Mouse (Mus musculus) urinary bladder, postnatal 14 days (tissue): Measurements from ENCODE around the gene Atf2.
A peak's percentile ranks its signal among the peaks of the same experiment; 100 is the strongest.
"Not testable (repeated sequence)": the region's sequence is repeated elsewhere in the genome, so short reads cannot be mapped to it uniquely, and the experiment has no call there.

Experiments used
- DNase-seq: peaks from one replicate; pipeline ENCODE4 v3.0.0; 2021; ENCODE audit warnings: low spot score

Gene Atf2

DNA sequence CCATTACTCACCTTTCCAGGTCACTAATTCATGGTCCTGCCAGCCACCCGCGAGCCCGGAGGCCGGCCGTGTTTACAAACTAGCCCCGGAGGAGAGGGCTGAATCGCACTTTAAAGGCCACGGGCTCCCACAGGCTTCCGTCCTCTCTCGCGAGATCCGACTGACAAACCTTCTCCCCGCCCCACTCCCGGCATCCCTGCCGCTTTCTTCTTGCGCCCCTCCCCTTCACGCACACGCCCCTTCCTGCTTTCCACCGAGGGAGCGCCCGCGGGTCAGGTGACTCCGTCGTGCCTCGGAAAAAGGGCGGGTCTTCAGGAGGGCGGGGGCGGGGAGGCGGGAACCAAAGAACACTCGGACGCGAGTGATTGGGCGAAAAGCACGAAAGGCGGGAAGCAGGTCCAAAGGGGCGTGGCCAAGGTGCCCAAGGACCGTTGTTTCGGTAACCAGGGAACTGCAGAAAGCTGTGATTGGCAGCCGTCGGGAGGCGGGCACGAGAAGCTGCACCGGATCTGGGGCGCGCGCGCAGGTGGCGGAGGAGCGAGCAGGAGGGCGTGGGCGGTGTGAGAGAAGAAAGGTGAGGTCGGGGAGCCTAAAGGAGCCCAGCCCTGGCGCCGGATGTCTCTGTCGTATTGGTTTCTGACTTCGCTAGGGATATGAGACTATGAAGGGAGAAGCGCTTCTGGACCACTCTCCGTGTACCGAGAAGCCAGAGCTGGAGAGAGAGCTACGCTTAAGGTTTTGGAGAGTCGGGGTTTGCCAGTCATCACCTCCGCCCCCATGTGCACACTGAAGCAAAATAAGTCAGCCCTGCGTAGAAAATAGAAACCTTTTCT, at the start of gene Atf2:
Atf2 (minus strand) TSS at position 176 of the 833 bp plus-strand sequence.
- DNase-seq, result peak; percentile 100

DNA sequence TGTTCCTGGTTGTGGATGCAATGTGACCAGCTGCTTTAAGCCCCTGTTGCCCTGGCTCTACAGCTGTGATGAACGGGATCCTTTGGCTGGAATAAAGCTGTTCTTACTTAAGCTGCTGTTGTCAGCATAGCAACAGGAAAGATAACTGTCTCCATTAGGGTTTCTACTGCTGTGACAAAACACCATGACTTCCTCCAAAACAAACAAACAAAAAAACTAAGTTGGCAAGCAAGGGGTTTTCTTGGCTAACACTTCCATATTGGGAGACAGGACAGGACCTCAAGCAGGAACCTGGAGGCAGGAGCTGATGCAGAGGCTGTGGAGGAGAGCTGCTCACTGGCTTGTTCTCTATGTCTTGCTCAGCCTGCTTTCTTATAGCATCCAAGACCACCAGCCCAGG, 48.8 kb upstream of the Atf2 start:
- no peak for DNase-seq

- DNase-seq, result no peak
These were observed 48.0 kb upstream of the Atf2 start for GRCm38 (mm10) chr2:73940471-73940870.

DNA sequence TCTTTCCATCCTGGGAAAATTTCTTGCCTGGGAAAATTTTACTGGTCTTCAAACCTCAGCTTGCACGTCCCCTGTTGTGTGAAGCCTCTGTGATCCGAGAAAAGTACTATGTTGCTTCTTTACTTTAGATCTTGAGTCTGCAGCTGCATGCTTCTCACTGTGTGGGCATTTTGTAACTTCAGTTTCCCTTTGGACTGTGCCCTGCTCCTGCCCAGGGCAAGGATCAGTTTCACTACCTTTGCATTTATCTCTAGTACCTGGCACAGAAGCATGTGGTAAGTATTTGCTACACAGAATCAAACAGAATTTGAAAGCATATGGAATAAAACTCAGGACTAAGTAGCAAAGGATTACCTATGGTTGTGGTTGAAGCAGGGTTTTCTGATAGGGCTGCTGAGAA, 46.5 kb upstream of the Atf2 start:
- no peak for DNase-seq

DNA sequence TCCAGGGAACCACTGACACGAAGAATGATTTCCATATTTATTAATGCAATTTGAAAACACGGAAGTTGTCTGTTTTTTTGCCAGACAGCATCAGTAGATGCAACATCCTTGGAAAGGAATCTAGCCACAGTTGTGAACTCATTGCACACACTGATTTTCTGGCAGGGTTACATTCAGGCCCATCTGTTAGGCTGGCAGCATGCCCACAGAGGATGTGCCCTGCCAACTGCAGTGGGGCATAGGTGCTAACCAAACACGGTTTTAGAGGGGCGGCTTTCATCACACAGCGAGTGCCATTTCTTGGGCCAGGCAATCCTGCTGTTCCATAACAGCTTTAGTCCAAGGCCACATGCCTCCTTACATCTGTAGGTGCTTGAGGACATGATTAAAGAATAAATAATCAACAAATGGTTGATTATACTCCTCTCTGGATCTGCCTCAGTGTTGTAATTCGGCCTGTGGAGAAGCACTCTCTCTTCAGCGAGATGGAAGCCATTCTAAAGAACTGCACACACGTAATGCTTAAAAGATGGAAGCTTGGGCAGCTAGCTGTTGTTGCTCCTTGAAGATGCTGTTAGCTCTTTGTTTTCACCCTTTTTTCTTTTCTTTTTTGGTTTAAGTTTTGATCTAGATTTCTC, 40.4 kb upstream of the Atf2 start:
- DNase-seq, result no peak

GRCm38 (mm10) chr2:73927711-73928110, 35.3 kb upstream of the Atf2 start:
- no peak for DNase-seq

GRCm38 (mm10) chr2:73925539-73925938, 33.1 kb upstream of the Atf2 start:
- no peak for DNase-seq

DNA sequence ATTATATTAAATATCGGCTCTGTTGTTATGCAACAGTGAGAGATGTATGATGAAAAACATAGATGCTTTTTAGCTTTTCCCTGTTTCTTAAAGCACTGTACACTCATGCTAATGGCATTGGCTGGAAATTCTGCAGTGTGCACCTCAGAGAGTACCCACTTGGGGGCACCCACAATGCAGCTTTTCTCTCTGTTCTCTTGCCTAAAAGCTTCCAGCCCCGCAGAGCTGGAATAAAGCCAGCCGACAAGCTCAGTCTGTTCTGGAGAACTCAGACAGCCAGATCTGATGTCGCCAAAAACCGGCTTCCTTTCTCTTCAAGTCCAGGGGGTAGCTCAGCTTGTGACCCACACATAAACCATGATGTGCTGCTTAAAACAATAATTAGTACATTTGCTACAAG, 32.6 kb upstream of the Atf2 start:
- peak; percentile 79 for DNase-seq

DNA sequence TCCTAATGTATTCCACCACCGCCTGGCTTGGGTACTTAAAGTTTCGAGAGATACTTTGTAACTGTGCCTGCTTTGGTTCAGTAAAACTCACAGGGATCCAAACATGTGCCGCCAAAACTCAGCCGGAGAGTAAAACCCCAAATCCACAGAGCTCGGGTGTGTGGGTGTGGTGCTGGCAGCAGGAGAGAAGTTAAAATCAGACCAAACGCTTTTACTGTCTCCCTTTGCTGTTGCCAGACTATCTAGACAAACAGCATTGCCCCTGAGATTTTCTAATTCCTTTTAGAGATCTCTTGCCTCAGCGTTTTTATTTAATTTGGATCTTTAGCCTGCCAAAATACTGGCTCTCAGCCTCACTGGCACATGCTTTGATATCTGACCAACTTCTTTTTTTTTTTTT, 27.2 kb upstream of the Atf2 start:
- DNase-seq, result peak; percentile 9

DNA sequence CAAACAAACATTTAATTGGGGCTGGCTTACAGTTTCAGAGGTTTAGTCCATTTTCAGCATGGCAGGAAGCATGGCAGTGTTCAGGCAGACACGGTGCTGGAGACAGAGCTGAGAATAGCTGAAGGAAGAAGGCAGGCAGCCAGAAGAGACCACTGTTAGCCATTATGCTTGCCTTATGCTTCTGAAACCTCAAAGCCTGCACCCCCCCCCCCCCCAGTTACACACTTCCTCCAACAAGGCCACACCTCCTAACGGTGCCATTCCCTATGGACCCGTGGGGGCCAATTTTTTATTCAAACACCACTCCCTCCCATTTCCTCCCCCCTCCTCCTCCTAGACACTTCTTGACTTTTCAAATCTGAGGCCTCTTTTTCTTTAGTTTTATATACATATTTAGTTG, 19.8 kb upstream of the Atf2 start:
- no peak for DNase-seq

DNA sequence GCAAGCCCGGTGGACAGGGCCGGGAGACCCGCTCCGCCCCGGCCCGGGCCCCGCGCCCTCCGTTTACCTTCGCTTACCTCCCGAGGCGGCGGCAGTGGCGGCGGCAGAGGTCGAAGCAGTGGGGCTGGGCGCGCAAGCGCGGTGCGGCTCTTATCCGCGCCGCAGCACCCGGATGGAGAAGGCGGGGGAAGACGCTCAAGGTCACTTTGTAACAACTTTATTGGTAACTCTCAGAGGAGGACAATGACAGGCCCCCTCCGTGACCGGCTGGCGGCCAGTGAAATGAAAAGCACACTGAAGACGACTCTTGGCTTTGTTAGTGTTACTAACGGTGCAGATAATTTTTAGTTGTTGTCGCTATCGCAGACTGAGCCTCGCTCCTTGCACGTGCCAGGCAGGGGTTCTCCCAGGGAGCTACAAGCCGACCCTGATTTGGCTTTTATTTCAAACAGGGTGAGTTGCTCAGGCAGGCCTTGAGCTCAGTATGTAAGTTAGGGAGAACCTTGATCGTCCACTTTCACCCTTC, 18.8 kb upstream of the Atf2 start, which contains the start of gene Atp5g3:
Atp5g3 (minus strand) TSS at position 152 of the 526 bp plus-strand sequence.
- DNase-seq, result peak; percentile 92

GRCm38 (mm10) chr2:73910571-73911174, 18.2 kb upstream of the Atf2 start:
- peak; percentile 49 for DNase-seq

DNA sequence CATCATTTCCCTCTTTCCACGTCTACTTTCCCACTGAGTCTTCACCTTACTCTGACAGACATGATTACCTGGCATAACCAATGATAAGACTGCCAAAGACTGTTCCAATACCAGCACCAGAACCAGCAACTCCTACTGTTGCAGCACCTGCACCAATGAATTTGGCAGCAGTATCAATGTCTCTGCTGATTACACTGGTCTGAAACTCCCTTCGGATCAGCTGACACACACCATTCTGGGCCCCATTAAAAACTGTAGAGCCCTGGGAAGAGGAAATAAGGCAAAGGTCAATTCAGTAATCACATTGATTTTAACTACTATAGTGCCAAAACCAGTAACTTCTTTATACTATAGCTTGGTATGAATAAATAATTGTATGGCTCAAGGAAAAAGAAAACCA, 16.7 kb upstream of the Atf2 start:
- DNase-seq, result no peak

DNA sequence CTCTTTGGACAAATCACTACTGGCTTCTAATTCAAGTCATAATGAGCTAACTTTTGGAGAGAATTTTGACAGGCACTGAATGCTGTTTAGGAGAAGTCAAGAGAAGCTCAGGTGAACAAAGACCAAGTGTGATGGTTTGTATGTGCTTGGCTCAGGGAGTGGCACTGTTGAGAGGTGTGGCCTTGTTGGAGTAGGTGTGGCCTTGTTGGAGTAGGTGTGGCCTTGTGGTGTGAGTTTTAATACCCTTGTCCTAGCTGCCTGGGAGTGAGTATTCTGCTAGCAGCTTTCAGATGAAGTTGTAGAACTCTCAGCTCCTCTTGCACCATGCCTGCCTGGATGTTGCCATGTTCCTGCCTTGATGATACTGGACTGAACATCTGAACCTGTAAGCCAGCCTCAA, 12.2 kb upstream of the Atf2 start:
- DNase-seq, result not testable (repeated sequence)

DNA sequence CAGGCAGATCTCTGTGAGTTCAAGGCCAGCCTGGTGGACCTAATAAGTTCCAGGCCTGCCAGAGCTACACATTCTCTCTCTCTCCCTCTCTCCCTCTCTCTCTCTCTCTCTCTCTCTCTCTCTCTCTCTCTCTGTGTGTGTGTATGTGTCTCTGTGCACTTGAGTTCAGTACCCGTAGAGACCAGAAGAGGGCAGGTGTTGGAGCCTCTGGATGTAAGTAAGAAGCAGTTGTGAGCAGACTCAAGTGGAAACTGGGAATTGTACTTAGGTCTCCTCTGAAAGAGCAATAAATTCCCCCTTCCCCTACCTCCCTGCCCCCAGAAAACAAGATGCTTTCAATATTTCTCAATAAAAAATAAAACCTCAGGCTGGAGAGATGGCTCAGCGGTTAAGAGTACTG, 11.1 kb upstream of the Atf2 start:
- DNase-seq, result no peak

- DNase-seq, result not testable (repeated sequence)
These were observed 9.9 kb upstream of the Atf2 start for GRCm38 (mm10) chr2:73902328-73902727.

DNA sequence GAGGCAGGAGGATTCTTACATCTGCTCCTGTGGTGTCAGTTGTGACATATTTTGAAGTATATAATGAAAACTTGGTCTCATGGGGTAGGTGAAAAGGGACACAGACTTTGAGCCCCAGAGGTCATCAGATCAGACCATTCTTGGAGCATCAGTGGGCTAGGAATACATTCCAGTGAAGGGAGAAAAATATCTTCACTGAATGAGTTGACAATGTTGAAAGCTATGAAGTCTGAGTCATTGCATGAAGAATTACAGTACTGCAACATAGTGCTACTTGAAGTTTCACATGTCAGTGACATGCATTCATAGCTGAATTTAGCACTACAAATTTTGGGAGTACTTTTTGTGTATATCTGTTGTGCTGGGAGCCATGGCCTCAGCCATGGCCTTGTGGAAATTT, 8.7 kb upstream of the Atf2 start:
- DNase-seq, result no peak

- DNase-seq, result no peak
These were observed 7.9 kb upstream of the Atf2 start for GRCm38 (mm10) chr2:73900364-73900763.

DNA sequence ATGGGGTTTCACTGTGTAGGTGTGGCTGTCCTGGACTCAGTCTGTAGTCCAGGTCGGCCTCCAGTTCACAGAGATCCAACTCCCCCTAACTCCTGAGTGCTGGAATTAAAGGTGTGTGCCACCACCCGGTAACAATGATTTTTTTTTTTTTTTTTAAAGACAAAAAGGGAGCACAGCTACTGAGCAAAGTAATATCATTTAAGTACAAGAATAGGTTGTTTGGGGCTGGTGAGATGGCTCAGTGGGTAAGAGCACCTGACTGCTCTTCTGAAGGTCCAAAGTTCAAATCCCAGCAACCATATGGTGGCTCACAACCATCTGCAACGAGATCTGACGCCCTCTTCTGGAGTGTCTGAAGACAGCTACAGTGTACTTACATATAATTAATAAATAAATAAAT, 4.5 kb upstream of the Atf2 start:
- not testable (repeated sequence) for DNase-seq

DNA sequence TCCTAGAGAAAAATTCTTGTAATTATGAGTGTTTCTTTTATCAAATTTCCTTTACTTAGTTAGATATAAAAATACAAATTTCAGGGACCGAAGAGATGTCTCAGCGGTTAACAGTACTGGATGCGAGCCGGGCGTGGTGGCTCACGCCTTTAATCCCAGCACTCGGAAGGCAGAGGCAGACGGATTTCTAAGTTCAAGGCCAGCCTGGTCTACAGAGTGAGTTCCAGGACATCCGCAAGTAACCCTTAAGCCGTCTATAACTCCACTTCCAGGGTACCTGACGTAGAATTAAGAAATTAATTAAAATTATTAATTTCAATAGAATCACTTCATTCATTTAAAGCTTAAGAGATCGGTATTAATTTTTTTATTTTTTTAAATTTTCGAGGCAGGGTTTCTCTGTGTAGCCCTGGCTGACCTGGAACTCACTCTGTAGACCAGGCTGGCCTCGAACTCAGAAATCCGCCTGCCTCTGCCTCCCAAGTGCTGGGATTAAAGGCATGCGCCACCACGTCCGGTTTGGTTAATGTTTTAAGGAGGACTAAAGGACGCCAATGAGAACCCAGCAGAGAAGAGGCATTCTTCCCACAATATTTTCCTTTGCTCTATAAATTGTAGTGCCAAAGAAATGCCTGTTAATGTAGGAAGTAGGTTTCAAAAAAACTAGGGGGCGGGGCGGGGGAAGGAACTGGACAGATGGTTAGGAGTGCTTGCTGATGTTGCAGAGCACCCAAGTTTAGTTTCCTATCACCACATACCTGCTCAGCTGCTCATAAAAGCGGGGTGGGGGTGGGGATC, 1.2 kb upstream of the Atf2 start:
- no peak for DNase-seq

- peak; percentile 46 for DNase-seq
These were observed 557 bp downstream of the Atf2 start for GRCm38 (mm10) chr2:73891701-73892463.
